Mouse (Mus musculus): ENCODE data around the gene Kcne2. TPM values are rescaled to one million over a fixed set of nuclear protein-coding genes. Genes with fewer than 3 reads are reported as not detected.
A peak's percentile ranks its signal among the peaks of the same experiment; 100 is the strongest.

Kcne2 gene
- polyA plus RNA-seq, 1 experiment from 2014 or later = 7.6 TPM

DNA sequence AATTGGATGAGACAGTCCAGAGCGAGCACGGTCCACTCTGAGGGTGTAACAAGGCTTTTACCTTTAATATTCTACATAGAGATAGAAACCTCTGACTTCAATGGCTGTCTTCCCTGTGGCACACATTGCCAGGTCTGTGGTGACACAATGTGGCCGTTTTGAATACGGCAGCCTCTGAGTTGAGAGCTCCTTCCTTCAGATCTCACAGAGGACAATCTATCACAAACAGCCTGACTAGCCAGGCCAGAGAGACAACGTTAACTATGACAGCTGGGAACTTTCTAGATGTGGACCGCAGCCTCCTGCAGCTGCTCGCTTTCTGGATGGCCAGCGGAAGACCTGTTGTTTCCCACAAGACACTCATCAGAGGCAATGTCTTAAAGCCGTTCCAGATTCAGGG, 3.4 kb upstream of the Kcne2 start:
- Histone ChIP-seq H3K9ac (no peak overlapping the region), H3K27ac (no peak overlapping the region), H3K4me3 (no peak overlapping the region), H3K4me2 (no peak overlapping the region), H3K9me3 (no peaks in the 10 kb centered on the region), H3K27me3 (replicated peaks) (no peaks in the 10 kb centered on the region), H3K36me3 (replicated peaks) (no peaks in the 10 kb centered on the region), H3K4me1 (no peaks in the 10 kb centered on the region)
- WGBS = 86% methylated on average over 9 of the region's 9 CpGs
- ATAC-seq (replicated peaks) = 0 out of 2 replicates have a peak, but pooled peaks have one; percentile 39

DNA sequence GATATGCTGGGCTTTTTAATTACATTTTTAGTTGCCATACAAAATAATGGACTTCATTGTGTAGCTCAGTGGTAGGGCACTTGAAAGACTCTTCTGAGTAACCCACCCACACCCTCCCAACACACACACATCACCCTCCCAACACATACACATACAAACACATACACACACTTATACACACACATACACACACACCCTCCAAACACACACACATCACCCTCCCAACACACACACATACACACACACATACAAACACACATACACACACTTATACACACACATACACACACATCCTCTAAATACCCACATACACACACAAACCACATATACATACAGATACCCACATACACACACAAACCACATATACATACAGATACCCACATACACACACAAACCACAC, 2.1 kb upstream of the Kcne2 start:
- no peak overlapping the region for H3K27ac ChIP-seq
- peaks cover 3% of the 10 kb centered on the region; the same call in 1 of the 2 replicates for H3K4me1 ChIP-seq
- ATAC-seq (replicated peaks) = no peak
- no peak overlapping the region for H3K4me2 ChIP-seq
- no peak overlapping the region for H3K4me3 ChIP-seq
- no peaks in the 10 kb centered on the region for H3K9me3 ChIP-seq
- H3K9ac ChIP-seq = no peak overlapping the region
- no peaks in the 10 kb centered on the region for H3K27me3 ChIP-seq (replicated peaks)
- H3K36me3 ChIP-seq (replicated peaks) = no peaks in the 10 kb centered on the region

GRCm38 (mm10) chr16:92294267-92294970, 2.2 kb downstream of the Kcne2 start:
- Histone ChIP-seq H3K4me1 (peaks cover 3% of the 10 kb centered on the region; the same call in 1 of the 2 replicates), H3K36me3 (replicated peaks) (no peaks in the 10 kb centered on the region), H3K27me3 (replicated peaks) (no peaks in the 10 kb centered on the region), H3K27ac (no peak overlapping the region), H3K9ac (no peak overlapping the region), H3K4me3 (no peak overlapping the region), H3K9me3 (no peaks in the 10 kb centered on the region), H3K4me2 (no peak overlapping the region)
- ATAC-seq (replicated peaks) = no peak
- 32% methylated on average over 12 of the region's 12 CpGs for WGBS

DNA sequence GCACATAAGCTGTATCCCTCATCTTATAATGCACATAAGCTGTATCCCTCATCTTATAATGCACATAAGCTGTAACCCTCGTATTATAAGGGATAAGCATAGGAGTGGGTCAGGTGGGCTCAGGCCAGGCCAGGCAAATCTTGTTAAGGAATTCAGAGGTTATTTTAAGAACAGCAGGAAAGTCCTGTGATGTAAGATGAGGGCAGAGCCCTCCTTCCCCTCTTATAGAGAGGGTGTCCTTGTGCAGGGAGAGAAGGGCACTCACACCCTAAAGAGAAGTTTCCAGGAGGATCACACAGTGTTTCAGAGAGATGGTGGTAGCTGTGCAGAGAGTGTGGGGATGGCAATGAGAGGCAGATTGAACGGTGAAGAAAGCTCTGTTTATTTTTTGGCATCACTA, 3.1 kb downstream of the Kcne2 start:
- Histone ChIP-seq H3K9me3 (no peaks in the 10 kb centered on the region), H3K4me1 (peaks cover 6% of the 10 kb centered on the region; the same call in 1 of the 2 replicates), H3K36me3 (replicated peaks) (no peaks in the 10 kb centered on the region), H3K4me3 (no peak overlapping the region), H3K9ac (no peak overlapping the region), H3K27ac (no peak overlapping the region), H3K27me3 (replicated peaks) (no peaks in the 10 kb centered on the region), H3K4me2 (no peak overlapping the region)
- WGBS = 81% methylated on average over 2 of the region's 2 CpGs
- no peak for ATAC-seq (replicated peaks)

DNA sequence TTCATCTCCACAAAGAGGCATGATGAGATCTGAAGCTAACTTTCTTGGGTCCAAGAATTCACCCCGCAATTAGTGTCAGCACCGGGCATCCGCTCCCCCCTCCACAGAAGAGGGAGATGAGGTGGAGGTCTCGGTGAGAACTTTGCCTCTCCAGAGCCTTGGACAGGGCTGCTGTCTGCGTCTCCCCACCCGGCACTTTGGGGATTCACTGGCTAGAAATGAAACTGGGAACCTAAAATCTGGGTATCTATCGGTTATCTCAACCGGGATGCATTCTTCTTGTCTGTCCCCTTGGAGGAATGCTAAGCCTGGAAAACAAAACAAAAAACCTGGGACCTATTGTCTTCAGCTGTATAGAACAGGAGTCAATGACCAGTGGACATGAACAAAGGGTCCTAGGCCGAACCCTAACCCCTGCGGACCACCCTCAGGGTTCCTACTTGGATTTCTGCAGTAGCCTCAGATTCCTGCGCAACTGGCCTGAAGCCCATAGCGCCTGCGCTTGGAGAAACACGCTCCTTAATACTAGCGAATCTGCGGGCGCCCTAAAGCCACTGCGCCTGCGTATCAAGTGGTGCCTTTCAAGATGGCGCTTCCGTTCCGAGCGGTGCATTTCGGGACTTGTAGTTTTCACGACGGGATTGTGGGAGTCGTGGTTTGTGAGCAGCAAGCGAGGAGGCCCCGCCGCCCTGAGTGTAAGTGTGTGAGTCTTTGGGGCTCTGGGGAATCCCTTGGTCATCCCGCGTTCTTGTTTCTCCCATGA, 8.6 kb downstream of the Kcne2 start, which contains the start of gene Smim11:
Smim11 (plus strand) TSS at position 638 of the 763 bp plus-strand sequence.
- no peaks in the 10 kb centered on the region; the same call in 1 of the 2 replicates for H3K36me3 ChIP-seq (replicated peaks)
- peak within 1 kb of the TSS; percentile 81 for H3K27ac ChIP-seq
- peak within 1 kb of the TSS; percentile 85 for H3K4me2 ChIP-seq
- H3K9ac ChIP-seq = peak within 1 kb of the TSS; percentile 74
- H3K4me3 ChIP-seq = peak within 1 kb of the TSS; percentile 70
- peak; percentile 95 for ATAC-seq (replicated peaks)
- H3K9me3 ChIP-seq = no peaks in the 10 kb centered on the region
- no peaks in the 10 kb centered on the region for H3K27me3 ChIP-seq (replicated peaks)
- 7% methylated on average over 32 of the region's 32 CpGs for WGBS
- peaks cover 23% of the 10 kb centered on the region for H3K4me1 ChIP-seq

GRCm38 (mm10) chr16:92301412-92301806, 9.2 kb downstream of the Kcne2 start:
- Histone ChIP-seq H3K9me3 (no peaks in the 10 kb centered on the region), H3K4me1 (peaks cover 23% of the 10 kb centered on the region), H3K27me3 (replicated peaks) (no peaks in the 10 kb centered on the region), H3K9ac (peak overlapping the region; percentile 74), H3K27ac (peak overlapping the region; percentile 65), H3K36me3 (replicated peaks) (peaks cover 4% of the 10 kb centered on the region; the same call in 1 of the 2 replicates), H3K4me2 (peak overlapping the region; percentile 85), H3K4me3 (peak overlapping the region; percentile 70)
- peak; percentile 69 for ATAC-seq (replicated peaks)
- under 1% methylated on average over 12 of the region's 12 CpGs for WGBS

- Histone ChIP-seq H3K9ac (peak overlapping the region; percentile 74), H3K4me1 (peaks cover 23% of the 10 kb centered on the region), H3K4me2 (peak overlapping the region; percentile 85), H3K9me3 (no peaks in the 10 kb centered on the region), H3K36me3 (replicated peaks) (peaks cover 10% of the 10 kb centered on the region; the same call in 1 of the 2 replicates), H3K4me3 (peak overlapping the region; percentile 70), H3K27me3 (replicated peaks) (no peaks in the 10 kb centered on the region), H3K27ac (peak overlapping the region; percentile 65)
- ATAC-seq (replicated peaks) = no peak
- 30% methylated on average over 5 of the region's 5 CpGs for WGBS
These were observed 9.8 kb downstream of the Kcne2 start for GRCm38 (mm10) chr16:92301989-92302388.

DNA sequence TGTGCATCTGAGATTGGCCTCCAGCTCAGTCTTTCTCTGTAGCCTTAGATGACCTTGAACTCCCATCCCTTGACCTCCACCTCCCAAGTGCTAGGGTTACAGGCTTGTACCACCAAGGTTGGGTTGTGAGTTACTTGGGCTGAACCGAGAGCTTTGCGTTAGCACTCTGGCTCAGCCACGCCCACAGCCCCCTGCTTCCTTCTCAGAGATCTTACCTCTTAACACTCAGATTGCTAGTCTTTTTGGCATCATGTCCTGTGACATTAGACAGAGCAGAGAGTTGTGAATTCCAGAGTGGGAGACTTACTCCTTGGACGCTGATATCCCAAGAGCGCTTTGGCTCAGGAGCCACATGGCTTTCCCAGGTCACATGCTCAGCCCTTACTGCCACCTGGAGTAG, 10.3 kb downstream of the Kcne2 start:
- WGBS = 71% methylated on average over 5 of the region's 5 CpGs
- no peak for ATAC-seq (replicated peaks)
- peaks cover 23% of the 10 kb centered on the region for H3K4me1 ChIP-seq
- H3K9me3 ChIP-seq = no peaks in the 10 kb centered on the region
- no peaks in the 10 kb centered on the region for H3K27me3 ChIP-seq (replicated peaks)
- peaks cover 13% of the 10 kb centered on the region; the same call in 1 of the 2 replicates for H3K36me3 ChIP-seq (replicated peaks)
- no peak overlapping the region for H3K9ac ChIP-seq
- H3K4me3 ChIP-seq = no peak overlapping the region
- no peak overlapping the region for H3K27ac ChIP-seq
- H3K4me2 ChIP-seq = peak overlapping the region; percentile 85

DNA sequence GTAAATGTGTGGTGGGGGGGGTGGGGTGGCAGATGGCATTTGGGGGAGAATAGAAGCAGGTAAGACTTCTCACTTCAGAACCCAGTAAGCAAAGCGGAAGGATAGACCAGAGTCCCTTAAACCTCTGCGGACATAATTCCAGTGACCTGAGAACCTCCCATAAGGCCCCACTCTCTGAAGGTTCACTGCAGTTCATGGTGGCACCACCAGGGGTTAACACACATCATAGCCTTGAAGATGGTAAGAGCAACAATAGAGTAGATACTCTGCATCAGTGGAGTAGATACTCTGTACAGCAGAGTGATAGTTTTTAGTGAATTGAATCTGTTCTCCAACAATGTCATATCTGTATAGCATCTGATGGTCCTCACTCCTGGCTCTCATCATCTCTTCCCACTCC, 13.3 kb downstream of the Kcne2 start:
- H3K9ac ChIP-seq = no peak overlapping the region
- no peaks in the 10 kb centered on the region for H3K27me3 ChIP-seq (replicated peaks)
- H3K4me3 ChIP-seq = no peak overlapping the region
- ATAC-seq (replicated peaks) = no peak
- WGBS = 94% methylated on average over 2 of the region's 2 CpGs
- no peak overlapping the region for H3K27ac ChIP-seq
- H3K4me2 ChIP-seq = no peak overlapping the region
- H3K4me1 ChIP-seq = peaks cover 18% of the 10 kb centered on the region
- peaks cover 13% of the 10 kb centered on the region; the same call in 1 of the 2 replicates for H3K36me3 ChIP-seq (replicated peaks)
- H3K9me3 ChIP-seq = no peaks in the 10 kb centered on the region

DNA sequence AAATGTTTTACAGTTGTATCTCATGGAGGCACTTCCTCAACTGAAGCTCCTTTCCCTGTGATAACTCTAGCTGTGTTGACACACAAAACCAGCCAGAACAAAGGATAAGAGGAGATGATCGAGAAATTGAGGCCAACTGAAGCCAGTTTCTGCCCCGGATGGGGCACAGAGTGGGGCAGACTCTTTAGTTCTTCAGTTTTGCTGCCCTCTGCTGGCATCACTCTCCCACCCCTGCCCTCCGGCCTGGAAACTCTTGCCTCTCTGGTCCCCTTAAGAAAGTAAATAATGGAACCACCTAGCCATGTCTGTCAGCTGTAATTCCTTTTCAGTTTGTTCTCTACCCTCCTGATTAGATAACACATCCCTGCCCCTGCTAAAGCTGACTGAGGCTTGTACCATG, 15.8 kb downstream of the Kcne2 start:
- Histone ChIP-seq H3K9ac (no peak overlapping the region), H3K4me2 (no peak overlapping the region), H3K4me1 (peaks cover under 1% of the 10 kb centered on the region), H3K4me3 (no peak overlapping the region), H3K36me3 (replicated peaks) (peaks cover 24% of the 10 kb centered on the region; the same call in 1 of the 2 replicates), H3K27ac (no peak overlapping the region), H3K9me3 (no peaks in the 10 kb centered on the region), H3K27me3 (replicated peaks) (no peaks in the 10 kb centered on the region)
- ATAC-seq (replicated peaks) = no peak
- WGBS = 79% methylated on average over 3 of the region's 3 CpGs

DNA sequence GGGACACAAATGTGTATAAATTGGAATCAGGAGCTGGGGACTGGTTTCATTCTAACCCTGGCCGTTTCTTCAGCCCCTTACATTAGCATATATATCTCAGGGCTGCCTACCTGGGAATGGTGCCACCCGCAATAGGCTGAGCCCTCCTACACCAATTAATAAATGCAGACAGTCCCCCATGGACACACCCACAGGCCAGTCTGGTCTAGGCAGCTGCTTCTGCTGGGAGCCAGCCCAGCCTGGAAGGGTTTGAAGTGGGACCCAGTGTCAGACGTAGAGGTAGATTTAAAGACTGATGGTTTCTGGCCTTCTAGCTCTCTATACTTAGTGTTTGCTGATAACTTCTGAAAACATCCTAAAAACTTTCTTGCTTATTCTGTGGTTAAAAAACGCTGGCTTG, 16.9 kb downstream of the Kcne2 start:
- Histone ChIP-seq H3K4me2 (no peak overlapping the region), H3K36me3 (replicated peaks) (peaks cover 24% of the 10 kb centered on the region), H3K4me3 (no peak overlapping the region), H3K27me3 (replicated peaks) (no peaks in the 10 kb centered on the region), H3K4me1 (no peaks in the 10 kb centered on the region), H3K9ac (no peak overlapping the region), H3K27ac (no peak overlapping the region), H3K9me3 (no peaks in the 10 kb centered on the region)
- 31% methylated on average over 4 of the region's 4 CpGs for WGBS
- ATAC-seq (replicated peaks) = no peak

DNA sequence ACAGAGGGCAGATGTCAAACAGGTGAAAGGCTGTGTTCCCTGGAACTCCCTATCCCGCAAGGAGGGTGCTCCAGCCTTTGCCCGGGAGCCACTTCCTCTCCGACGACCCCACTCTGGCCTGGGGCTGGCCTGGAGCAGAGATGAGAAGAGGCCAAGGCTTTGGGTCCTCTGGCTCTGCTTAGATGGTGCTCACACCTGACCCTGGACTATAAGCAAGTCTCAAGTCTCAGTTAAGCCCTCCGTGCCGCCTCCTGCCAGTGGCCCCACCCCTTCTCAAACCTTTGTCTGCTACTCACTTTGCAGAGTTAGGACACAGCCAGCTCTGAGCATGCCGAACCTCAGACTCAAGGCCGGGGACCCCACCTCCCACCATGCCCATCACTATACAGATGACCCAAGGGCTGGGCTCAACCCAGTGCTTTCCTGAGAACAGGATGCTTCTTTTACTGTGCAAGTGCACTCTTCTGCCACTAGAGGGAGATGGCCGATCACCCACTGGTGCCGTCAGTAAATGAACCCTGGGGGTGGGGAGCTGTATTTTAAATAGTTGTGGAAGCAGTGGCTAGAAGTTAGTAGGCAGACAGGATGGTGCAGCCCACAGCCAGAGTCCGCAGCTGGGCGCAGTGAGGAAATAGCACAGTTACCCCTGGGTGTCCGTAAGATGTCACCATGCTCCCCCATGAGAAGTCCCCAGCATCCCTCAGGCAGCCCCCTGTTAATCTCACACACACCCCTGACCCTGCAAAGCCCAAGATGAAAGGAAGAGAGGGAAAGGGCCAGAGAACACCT, 22.0 kb downstream of the Kcne2 start:
- no peak overlapping the region for H3K9ac ChIP-seq
- no peaks in the 10 kb centered on the region for H3K27me3 ChIP-seq (replicated peaks)
- WGBS = 47% methylated on average over 13 of the region's 13 CpGs
- no peaks in the 10 kb centered on the region for H3K9me3 ChIP-seq
- no peak overlapping the region for H3K27ac ChIP-seq
- 0 out of 2 replicates have a peak, but pooled peaks cover 3% of the 10 kb centered on the region for H3K4me1 ChIP-seq
- peak; percentile 84 for ATAC-seq (replicated peaks)
- no peak overlapping the region for H3K4me2 ChIP-seq
- peaks cover 11% of the 10 kb centered on the region; the same call in 1 of the 2 replicates for H3K36me3 ChIP-seq (replicated peaks)
- no peak overlapping the region for H3K4me3 ChIP-seq
